Mouse (Mus musculus): ENCODE results near the gene Fbxo11.
"Not testable (repeated sequence)": the region's sequence is repeated elsewhere in the genome, so short reads cannot be mapped to it uniquely, and the experiment has no call there.

Fbxo11 gene

DNA sequence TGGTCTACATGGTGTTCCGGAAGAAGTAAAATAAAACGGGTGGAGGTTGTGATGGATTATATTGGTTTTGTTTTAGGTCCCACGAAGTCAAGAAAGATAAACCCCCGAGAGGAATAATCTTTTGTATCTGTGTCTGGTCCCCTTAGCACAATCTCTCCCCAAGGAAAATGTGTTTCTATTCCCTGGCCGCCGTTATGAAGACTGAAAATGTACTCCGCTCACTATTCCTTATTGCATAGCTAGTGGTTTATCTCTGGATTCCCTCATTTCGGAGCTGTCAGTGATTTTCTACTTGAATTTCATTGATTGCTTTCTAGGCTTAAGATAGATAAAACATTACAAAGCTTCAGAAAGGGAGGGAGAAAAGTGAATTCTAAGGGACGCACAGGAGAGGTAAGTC lies 1.7 kb upstream of the Fbxo11 start:
- DNase-seq: no peak

DNA sequence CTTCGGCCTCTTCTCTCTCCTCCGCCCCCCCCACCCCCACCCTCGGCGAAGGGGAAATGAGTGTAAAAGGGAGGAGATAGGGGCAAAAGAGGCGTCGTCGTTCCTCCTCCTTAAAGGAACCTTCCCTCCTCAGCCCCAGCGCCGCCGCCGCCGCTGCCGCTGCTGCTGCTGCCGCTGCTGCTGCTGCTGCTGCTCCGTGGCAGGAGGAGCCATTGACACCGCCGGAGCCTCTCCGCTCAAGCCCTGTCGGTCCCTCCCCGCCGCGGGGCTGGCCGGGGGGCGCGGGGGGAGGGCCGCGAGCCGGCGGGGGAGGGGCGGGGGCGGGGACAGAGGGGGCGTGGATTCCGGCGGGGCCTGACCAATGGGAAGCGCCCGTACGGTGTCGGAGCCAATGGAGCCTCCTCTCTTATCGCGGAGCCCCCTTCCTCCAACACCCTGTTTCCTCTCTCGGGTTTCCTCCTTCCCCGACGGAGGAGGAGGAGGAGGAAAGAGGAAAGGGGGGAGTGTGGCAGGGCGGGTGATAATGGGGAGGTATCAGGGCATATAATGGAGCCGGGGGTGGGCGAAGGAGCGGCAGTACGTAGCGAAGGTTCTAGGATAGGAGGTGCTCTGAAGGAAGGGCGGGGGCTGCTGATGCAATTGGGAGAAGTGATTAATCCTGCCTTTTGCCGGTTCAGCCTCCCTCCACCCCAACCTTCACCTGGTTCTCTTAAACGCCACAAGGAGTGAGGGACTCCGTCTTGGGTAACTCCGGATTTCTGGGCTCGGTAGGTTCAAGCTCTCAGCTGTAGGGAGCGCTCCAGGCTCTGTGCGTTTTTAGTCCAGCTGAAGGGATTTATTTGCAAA lies 933 bp upstream of the Fbxo11 start:
- DNase-seq: peak; percentile 94

DNA sequence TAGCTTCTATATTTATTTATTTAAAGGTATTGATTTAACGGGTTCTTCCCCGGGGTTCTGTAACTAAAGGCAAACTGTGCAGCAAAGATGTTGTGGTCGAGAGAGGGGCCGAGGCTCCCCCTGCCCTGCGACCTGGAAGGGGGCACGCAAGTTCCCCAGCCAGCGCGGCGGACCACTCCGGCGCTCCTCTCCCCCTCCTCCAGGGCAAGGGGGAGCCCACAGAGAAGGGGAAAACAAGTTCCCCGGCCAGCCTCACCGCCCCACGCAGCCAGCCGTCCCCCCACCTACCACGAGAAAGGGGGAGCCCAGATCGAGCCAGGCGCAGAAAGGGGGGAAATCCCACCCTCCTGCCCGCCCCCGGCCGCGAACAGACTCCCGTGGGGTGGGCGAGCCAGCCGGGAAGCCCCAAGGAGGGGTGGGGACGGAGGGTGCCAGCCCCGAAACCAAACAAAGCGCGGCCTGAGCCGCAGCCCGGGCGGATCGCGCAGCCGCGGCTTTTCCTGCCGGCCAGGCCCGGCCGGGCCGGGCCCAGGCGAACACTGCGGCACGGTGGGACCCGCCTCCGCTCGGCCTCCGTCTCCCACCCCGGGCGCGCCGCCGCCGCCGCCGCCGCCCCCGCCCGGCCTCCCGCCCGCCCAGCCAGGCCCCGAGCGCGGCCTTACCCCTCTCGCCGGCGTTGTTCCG lies 602 bp downstream of the Fbxo11 start:
- peak; percentile 52 for DNase-seq

DNA sequence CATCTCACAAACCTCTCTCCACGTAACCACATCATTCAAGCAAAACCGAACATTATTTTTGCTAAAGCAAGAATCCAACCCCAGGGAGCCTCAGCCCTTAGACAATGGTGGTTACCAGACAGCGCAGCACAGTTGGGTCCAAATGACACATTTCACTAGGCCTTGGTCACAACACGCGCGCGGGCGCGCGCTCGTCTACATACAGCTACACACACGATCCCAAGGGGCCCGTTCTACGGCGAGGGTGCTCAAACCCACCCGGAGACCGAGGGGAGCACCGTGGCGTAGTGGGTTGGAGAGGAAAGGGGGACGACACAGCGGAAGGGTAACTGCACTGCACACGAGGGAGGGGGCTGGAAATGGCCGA lies 1.1 kb downstream of the Fbxo11 start:
- peak; percentile 65 for DNase-seq

DNA sequence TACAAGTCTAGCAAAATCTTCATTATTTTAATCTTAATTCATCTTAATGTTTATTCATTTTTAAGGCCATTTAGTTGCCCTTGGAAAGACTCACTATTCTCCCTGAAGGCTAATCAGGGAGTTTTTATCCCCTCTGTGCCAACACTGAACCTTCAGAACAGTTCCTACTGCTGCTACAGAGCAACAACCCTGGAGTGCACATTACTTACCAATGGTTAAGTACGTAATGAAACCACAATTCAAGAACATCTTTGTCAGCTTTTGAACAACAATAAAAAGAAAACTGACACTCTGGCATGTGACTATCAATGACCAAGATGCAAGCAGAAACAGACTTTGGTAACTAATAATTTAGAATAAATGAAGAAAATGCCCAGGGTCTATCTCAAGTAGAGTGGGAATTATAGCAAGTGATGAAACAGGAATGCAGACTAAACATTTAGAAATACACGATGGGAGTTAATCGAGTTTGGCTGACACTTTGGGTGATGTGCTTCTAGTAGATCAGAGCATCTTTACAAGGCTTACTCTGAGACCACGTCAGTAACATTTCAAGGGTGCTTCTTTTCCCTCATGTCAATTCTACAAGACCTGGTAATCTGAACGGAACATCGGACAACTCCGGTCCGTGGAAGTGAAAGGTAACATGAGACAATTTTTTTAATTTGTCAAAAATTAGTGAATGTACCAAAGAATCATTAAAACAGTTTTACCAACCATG lies 2.1 kb downstream of the Fbxo11 start:
- DNase-seq: no peak

DNA sequence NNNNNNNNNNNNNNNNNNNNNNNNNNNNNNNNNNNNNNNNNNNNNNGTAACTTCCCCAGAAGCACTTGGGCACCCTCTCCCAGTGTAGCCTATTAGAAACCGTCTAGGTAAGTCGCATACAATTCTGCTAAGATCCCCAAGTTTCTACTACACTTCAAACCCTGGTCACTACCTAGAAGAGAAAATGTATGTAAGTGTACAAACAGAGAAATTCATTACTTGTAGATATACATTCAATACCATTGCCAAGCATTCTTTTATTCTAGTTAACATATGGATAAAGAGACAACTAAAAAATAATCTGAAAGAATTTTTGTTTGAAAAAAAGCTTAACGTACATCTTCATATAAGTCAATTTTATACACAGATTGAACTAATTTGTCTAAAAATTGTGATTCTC lies 3.1 kb downstream of the Fbxo11 start:
- DNase-seq: no peak

DNA sequence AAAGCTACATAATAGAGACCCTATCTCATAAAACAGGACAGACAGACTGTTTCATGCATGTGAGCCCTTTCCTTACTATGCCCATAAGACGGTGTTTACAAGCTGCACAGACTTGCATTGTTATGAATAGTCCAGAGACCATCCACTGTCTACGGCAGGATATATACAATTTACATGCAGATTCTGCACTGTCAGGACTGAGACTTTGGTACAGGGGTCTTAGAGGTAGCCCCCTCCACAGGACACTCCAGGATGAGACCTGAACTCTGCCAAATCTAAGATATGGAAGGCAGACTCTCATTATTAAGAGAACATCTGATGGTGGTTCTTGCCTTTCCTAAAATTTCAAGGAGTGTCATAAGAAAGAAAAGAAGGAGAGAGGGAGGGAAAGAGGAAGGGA lies 6.8 kb downstream of the Fbxo11 start:
- DNase-seq: no peak

DNA sequence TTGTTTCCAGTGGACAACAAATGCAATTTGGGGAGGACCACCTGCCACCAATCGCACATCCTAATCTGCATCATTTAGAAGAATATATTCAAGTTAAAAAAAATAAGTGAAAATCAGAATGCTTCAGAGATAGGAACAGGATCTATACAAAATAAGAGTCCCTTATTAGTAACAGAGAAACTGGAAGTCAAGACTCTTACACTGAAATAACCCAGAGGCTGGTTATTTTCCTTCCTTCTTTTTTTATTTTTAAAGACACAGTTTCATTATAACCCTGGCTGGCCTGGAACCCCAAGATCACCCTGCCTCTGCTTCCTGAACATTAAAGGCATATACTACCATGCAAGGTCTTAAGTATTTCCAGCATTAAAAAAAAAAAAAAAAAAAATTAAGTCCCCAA lies 7.2 kb downstream of the Fbxo11 start:
- DNase-seq: no peak

DNA sequence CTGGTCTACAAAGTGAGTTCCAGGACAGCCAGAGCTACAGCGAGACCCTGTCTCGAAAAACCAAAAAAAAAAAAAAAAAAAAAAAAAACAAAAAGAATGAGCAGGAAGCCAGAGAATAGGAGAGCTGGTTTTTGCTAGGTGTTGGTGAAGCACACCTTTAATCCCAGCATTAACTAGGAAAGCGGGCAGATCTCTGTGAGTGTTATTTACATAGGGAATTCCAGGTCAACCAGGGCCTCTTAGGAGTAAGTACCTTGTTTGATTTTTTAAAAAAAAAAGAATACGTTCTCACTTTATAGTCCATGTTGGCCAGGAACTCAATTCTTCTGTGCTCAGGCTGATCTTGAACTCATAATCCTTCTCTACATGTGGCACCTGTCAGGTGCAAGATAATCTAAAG lies 13.4 kb downstream of the Fbxo11 start:
- DNase-seq: no peak

DNA sequence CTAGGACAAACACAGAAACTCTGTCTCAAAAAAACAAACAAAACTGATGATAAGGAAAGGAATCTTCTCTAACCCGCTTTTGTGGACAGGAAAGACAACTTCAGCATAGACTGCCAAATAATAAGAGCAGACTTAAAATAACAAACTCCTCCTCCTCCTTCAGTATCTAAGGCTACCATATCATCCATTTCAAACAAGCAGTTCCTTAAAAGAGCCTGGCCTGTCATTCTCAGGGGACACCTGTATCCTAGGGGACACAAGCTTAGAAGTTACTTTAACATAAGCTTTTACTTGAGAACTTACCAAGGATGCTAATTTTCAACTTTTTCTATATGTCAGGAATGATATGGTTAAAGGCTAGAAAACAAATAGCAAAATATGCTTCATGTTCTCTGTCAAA lies 14.2 kb downstream of the Fbxo11 start:
- no peak for DNase-seq

DNA sequence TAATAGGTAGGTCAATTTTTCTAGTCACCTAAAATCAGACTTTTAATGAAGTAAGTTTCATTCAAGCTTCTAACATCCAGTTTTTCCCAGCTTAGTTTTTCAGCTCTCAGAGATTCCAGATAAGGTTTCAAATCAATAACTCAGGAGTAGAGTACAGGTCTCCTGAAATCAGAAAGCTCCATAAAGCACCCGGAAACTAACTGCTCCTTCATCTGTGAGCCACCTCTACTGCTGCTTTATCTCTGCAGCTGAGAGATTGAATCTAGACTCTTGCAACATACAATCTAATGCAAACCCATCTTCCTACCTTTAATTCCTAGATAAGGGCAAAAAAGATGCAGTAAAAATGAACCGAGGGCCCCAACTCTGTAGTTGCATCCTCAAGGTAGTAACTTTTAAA lies 14.8 kb downstream of the Fbxo11 start:
- no peak for DNase-seq

DNA sequence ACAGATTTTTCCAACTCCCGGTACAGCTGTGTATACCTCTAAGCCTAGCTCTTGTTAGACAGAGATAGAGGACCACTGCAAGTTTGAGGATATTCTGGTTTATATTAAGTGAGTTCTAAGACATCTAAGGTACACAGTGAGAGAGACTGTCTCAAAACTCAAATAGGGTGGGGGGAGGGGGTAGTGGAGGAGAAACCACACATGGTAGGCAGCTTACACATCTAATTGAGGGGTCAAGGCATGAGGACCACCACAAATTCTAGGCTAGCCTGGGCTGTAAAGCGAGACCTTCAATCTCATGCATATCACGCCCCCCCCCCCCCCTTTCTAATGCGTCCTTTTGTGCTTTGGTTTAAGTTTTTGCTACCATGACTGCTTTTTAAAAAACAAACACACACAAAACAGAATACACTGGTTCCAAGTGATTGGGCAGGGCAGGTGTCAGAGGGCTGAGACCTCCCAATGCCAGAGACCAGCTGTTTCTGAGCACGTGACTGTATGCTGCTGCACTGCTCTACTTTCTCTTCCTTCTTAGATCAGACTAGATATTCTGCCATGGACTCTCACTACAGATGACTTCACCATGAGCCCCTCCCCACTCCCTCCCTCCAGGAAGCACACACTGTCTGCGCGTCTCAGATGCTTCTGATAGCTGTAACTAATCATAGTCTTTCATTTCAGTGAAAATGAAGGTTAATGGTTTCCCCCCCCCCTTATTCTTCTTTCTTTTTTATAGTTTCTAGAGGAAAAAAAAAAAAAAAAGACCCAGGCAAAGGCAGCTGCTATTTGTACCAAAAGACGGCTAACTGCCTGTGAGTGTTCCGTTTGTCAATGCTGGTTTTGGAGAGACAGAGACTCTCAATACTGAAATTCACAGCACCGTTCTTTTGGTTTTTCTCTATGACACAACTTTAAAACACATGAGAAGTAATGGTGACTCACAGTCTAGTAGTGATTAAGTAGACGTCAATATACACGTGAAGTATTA lies 22.7 kb downstream of the Fbxo11 start:
- no peak for DNase-seq

DNA sequence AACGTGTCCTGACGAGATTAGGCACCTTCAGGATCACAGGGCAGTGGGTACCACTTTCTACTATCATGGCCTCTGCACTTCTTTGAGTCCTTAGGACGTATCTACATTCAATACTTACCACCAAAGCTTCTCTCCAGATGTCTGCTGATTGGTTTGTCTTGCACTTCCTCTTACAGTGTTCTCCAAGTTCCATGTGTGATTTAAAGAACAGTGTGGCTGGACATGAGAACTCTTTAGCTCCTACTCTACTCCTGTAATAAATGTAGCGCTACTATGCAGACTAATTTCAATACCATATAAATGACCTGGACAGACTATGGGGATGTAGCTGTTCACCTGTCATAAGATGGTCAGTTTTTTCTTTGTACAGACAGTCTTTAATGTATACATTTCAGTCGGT lies 24.3 kb downstream of the Fbxo11 start:
- DNase-seq: no peak

DNA sequence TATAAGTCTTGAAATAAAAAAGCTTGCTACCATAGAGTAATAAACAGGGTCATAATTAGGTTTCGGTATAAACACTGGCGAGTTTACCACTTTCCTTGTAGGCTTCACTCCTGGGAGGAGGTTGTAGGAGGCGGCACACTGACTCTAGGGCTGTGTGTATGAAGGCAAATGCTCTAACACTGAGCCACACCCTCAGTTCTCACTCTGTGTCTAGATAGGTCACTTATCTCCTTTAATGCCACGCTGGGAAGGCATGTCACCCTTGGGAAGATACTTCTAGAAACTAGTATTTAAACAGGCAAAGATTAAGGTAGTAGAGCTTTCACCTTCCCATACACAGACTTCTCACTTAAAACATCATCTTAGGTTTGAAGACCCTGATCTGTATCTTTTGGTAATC lies 30.7 kb downstream of the Fbxo11 start:
- DNase-seq: no peak

DNA sequence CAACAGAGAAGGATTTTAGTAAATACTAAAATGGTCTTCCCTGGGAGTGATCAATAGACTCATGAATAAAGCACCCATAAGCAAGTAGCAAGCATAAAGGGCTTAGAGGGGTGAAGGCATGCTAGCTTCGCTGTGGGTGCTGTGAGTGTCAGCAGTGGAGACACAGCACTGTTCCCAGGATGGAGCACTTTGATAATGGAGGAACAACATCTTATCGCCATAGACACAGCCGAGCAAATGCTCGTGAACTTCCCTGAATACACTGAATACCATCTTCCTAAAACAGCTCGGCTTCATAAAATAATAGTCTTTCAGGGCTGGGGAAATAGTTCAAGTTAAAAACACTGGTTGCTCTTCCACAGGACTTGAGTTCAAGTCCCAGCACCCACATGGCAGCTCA lies 33.3 kb downstream of the Fbxo11 start:
- DNase-seq: no peak

DNA sequence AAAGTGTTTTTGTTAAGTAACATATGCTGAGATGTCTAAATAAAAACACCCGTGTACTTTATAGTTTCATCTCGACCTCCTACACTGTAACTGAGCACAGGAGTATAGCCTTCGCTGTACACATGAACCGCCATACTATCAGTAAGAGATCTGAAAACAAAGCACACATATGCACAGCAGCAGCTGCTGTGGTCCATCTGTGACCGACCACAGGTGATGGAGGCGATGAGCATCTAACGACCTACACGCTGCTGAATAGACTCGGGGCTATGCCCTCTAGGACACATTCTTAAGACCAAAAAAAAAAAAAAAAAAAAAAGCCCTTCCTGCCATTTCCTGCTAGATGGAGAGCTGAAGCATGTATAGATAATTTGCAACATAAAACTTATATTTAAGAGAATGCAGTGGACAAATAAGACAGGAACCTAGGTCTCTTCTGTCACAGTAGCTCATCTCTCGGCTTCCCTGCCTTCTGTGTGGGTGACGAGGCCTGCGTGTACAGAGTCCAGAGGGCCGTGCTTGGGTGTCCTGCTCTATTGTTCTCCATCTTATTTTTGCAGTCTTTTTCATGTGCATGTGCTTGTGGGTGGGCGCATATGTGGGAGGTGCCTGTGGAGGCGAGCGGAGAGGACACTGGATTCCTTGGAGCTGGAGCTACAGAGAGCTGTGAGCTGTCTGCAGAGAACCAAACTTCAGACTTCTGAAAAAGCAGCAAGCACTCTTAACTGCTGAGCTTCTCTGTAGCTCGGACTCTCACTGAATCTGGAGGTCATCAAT lies 35.7 kb downstream of the Fbxo11 start:
- DNase-seq: peak; percentile 72

DNA sequence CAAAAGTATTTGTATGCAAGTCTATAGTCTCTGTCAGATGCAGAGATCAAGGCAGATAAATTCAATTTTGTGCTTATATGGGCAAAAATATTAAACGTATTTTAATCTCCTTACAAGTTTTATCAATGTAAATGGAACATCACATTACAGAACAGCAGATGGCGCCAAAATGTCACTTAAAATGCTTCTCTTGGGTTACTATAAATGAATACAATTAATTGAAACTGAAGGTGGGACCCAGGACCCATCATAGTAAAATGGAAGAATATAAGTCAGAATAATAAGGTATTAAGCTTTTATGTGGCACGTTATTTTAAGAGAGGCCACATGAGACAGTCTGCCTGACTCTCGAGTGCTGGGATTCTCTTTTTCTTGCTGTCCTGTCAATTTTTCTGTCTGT lies 39.9 kb downstream of the Fbxo11 start:
- peak; percentile 46 for DNase-seq

DNA sequence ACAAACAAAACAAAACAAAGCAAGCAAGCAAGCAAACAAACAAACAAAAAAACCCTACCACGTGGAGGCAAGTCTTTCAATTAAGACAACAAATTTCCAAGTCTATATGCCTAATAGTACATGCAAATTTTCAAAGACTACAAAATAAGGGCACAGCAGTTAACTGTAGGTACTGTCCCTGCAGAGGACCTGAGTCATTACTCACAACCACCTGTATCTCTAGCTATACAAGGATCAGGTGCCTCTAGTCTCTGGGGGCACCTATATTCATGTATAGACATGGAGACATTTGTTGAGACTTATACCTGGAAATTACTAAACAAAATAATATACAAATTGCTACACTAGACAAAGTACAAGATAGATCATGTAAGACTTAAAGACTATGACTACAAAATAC lies 41.2 kb downstream of the Fbxo11 start:
- no peak for DNase-seq

DNA sequence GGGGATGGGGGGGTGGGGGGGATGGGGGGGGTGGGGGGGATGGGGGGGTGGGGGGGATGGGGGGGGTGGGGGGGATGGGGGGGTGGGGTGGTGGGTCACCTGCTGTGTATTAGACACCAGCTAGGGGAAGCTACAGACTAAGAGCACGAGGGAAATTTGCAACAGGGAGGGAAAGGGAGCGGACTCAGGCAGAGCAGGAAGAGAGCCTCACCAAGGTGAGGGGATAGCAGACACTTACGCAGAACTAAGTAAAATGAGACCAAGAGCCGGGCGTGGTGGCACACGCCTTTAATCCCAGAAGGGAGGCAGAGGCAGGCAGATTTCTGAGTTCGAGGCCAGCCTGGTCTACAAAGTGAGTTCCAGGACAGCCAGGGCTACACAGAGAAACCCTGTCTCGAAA lies 49.1 kb downstream of the Fbxo11 start:
- not testable (repeated sequence) for DNase-seq

DNA sequence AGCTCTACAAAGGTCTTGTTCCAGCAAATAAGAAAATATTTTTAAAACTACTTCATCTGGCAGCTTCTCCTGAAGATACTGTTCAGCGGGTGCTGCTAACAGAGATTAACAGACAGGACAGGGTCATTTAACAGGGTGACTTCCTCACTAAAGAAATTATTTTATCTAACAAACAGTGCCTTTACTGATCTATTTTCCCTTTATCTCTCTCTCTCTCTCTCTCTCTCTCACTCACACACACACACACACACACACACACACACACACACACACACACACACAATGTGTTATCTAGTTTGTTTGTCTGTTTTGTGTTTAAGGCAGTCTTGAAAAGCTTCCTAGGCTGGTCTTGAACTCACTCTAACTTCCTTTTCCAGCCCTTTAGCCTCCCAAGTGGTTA lies 50.6 kb downstream of the Fbxo11 start:
- no peak for DNase-seq

DNA sequence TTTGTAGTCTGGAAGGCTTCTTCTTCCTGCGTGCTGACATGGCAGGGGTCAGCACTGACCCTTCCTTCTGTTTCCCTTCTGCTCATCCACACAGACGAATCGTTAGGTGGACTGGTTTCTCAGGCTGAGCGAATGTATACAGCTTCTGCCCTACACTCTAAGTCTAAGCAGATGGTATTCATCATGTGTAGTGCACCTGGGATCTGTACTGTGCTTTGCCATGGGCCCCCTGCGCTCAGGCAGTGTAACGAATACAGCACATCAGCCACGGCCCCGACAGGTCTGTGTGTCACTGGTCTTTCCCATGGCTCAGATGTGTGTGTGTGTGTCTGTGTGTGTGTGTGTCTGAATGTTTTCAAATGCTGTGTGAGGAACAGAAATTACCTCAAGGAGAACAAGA lies 58.1 kb downstream of the Fbxo11 start:
- DNase-seq: no peak

DNA sequence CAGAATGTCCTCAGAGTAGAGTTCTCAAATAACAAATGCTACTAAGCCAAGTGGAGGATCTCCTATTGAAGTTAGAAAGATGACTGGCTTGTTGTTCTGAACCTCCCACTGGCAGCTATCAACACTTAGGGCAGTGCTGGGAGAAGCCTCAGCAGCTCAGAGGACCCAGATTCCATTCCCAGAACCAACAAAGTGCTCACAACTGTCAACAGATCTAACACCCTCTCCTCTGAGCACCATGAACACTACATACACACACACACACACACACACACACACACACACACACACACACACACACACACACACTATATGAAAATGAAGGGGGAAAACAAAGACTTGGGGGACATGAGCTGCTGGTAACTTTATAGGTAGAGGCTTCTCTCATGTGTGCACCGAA lies 60.2 kb downstream of the Fbxo11 start:
- DNase-seq: no peak

Data from right cerebral cortex, adult 18-20 months (tissue).